In the genomic region with DNA sequence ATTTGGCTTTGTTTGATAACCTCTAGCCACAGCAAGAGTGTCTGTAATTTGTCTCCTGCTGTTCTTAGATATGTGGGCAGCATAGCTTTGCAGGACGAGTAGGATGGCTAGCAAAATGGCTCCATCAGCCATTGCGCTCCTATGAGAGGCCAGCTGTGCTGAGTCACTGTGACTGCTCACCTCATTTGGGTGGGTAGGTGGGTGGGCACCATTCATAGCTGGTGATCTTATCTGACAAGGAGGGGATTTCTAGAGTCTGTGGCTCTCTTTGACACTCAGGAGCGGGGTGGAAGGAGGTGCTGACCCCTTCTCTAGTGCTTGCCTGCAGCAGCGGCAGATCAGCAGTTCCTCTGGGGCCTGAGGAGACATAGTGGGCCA, we compare ENCODE assay signal across 8 mouse cellular contexts. TPM values are rescaled to one million over a fixed set of nuclear protein-coding genes. Genes with fewer than 3 reads are reported as not detected.
DNase-seq lines count a peak whose midpoint lies in the region; ATAC-seq and TF ChIP-seq lines count a peak whose summit lies in the region.

No protein-coding gene starts in this region.

- H3K36me3 ChIP-seq in kidney, embryonic 16.5 days (ENCODE audit: insufficient read depth, low read length) = peaks cover 18% of the 10 kb centered on the region; the same call in 1 of the 2 replicates
- H3K36me3 ChIP-seq in ES-E14 (ENCODE audit: control insufficient read depth, insufficient read depth, low read length, poor library complexity, severe bottlenecking) = peaks cover 8% of the 10 kb centered on the region; the same call in 1 of the 2 replicates
- H3K36me3 ChIP-seq in embryonic facial prominence, embryonic 14.5 days (ENCODE audit: control insufficient read depth, insufficient read depth, low read length) = peaks cover 39% of the 10 kb centered on the region
- peaks cover 9% of the 10 kb centered on the region; the same call in 1 of the 2 replicates for H3K36me3 ChIP-seq in intestine, embryonic 16.5 days (ENCODE audit: control insufficient read depth, insufficient read depth, low read length)
- peaks cover 40% of the 10 kb centered on the region for H3K36me3 ChIP-seq in neural tube, embryonic 13.5 days

- ATAC-seq in kidney, embryonic 16.5 days (ENCODE audit: low FRiP score, low TSS enrichment) = no peak
- no peak for ATAC-seq in embryonic facial prominence, embryonic 14.5 days (ENCODE audit: low read depth)
- peak; percentile 26; the same call in 1 of the 2 replicates for ATAC-seq in intestine, embryonic 16.5 days
- peak; percentile 28 for ATAC-seq in neural tube, embryonic 13.5 days (ENCODE audit: low read depth)

- peak overlapping the region; percentile 81 for H3K4me2 ChIP-seq in kidney, embryonic 16.5 days (replicated peaks; ENCODE audit: low read depth, low read length)
- peak overlapping the region; percentile 77 for H3K4me2 ChIP-seq in embryonic facial prominence, embryonic 14.5 days (ENCODE audit: low read depth, low read length)
- peak overlapping the region; percentile 87 for H3K4me2 ChIP-seq in intestine, embryonic 16.5 days (ENCODE audit: low read depth, low read length)
- peak overlapping the region; percentile 93 for H3K4me2 ChIP-seq in neural tube, embryonic 13.5 days

- in situ Hi-C loops in ES-E14 (cut with MboI; ENCODE audit: low sequenced_read_pairs in 2 of 2, unreplicated experiment in 2 of 2) = no loop called here

- H3K4me3 ChIP-seq in kidney, embryonic 16.5 days (ENCODE audit: low read length) = peak overlapping the region; percentile 74
- H3K4me3 ChIP-seq in ES-E14 (ENCODE audit: insufficient read depth in 1 of 2, low read depth in 1 of 2, low read length in 2 of 2, poor library complexity in 1 of 2, severe bottlenecking in 1 of 2) = peak overlapping the region; percentile 74 to 81
- peak overlapping the region; percentile 79 for H3K4me3 ChIP-seq in embryonic facial prominence, embryonic 14.5 days (ENCODE audit: low read depth, low read length)
- peak overlapping the region; percentile 91 for H3K4me3 ChIP-seq in intestine, embryonic 16.5 days (ENCODE audit: low read length)
- peak overlapping the region; percentile 85 for H3K4me3 ChIP-seq in neural tube, embryonic 13.5 days

- no peak overlapping the region; the same call in 1 of the 2 replicates for H3K27ac ChIP-seq in kidney, embryonic 16.5 days (ENCODE audit: low read length)
- H3K27ac ChIP-seq in ES-E14 (ENCODE audit: insufficient read depth, low read depth, low read length, poor library complexity, severe bottlenecking) = no peak overlapping the region
- H3K27ac ChIP-seq in embryonic facial prominence, embryonic 14.5 days (replicated peaks; ENCODE audit: low read depth, low read length) = no peak overlapping the region; the same call in 1 of the 2 replicates
- no peak overlapping the region for H3K27ac ChIP-seq in intestine, embryonic 16.5 days (ENCODE audit: low read length)
- H3K27ac ChIP-seq in neural tube, embryonic 13.5 days (replicated peaks) = peak overlapping the region; percentile 83

- H3K27me3 ChIP-seq in kidney, embryonic 16.5 days (ENCODE audit: insufficient read depth, low read length) = no peaks in the 10 kb centered on the region
- no peaks in the 10 kb centered on the region for H3K27me3 ChIP-seq in embryonic facial prominence, embryonic 14.5 days (replicated peaks; ENCODE audit: control insufficient read depth, insufficient read depth, low read length)
- no peaks in the 10 kb centered on the region for H3K27me3 ChIP-seq in intestine, embryonic 16.5 days (replicated peaks; ENCODE audit: control insufficient read depth, insufficient read depth, low read length)
- 0 out of 2 replicates have a peak, but pooled peaks cover 2% of the 10 kb centered on the region for H3K27me3 ChIP-seq in neural tube, embryonic 13.5 days

- DNase-seq in kidney, adult 18-20 months = no peak
- no peak for DNase-seq in ES-E14 (ENCODE audit: low read depth, low spot score)
- no peak for DNase-seq in embryonic facial prominence, embryonic 14.5 days (ENCODE audit: low spot score)
- no peak for DNase-seq in natural killer cell, adult 2 months (ENCODE audit: low spot score in 2 of 2)
- no peak for DNase-seq in B cell, adult 2 months

- no peaks in the 10 kb centered on the region for H3K9me3 ChIP-seq in kidney, embryonic 16.5 days (ENCODE audit: low read length)
- H3K9me3 ChIP-seq in ES-E14 (ENCODE audit: control insufficient read depth, insufficient read depth, low read depth, low read length) = no peaks in the 10 kb centered on the region
- H3K9me3 ChIP-seq in embryonic facial prominence, embryonic 14.5 days (ENCODE audit: control insufficient read depth, low read length) = no peaks in the 10 kb centered on the region
- H3K9me3 ChIP-seq in intestine, embryonic 16.5 days (ENCODE audit: control insufficient read depth, low read length) = no peaks in the 10 kb centered on the region
- H3K9me3 ChIP-seq in neural tube, embryonic 13.5 days = no peaks in the 10 kb centered on the region

- peaks cover 22% of the 10 kb centered on the region for H3K4me1 ChIP-seq in kidney, embryonic 16.5 days (ENCODE audit: insufficient read depth, low read length)
- peaks cover 2 to 6% of the 10 kb centered on the region in 2 experiments; a peak in 2 of 4 replicates for H3K4me1 ChIP-seq in ES-E14 (ENCODE audit: control insufficient read depth in 2 of 2, insufficient read depth in 2 of 2, low read length in 2 of 2, poor library complexity in 1 of 2)
- peaks cover 7% of the 10 kb centered on the region; the same call in 1 of the 2 replicates for H3K4me1 ChIP-seq in embryonic facial prominence, embryonic 14.5 days (ENCODE audit: control insufficient read depth, insufficient read depth, low read length)
- peaks cover 23% of the 10 kb centered on the region for H3K4me1 ChIP-seq in intestine, embryonic 16.5 days (ENCODE audit: control insufficient read depth, insufficient read depth, low read length)
- H3K4me1 ChIP-seq in neural tube, embryonic 13.5 days (replicated peaks) = peaks cover 43% of the 10 kb centered on the region

- H3K9ac ChIP-seq in kidney, embryonic 16.5 days (replicated peaks; ENCODE audit: low read length) = peak overlapping the region; percentile 72
- peak overlapping the region; percentile 71 for H3K9ac ChIP-seq in ES-E14 (ENCODE audit: insufficient read depth, low read depth, low read length, poor library complexity, severe bottlenecking)
- peak overlapping the region; percentile 80 for H3K9ac ChIP-seq in embryonic facial prominence, embryonic 14.5 days (ENCODE audit: low read depth, low read length)
- peak overlapping the region; percentile 81 for H3K9ac ChIP-seq in intestine, embryonic 16.5 days (ENCODE audit: low read depth, low read length)
- peak overlapping the region; percentile 92 for H3K9ac ChIP-seq in neural tube, embryonic 13.5 days

- 14% methylated on average over 4 of the region's 4 CpGs for WGBS in kidney, embryonic 16.5 days
- 26% methylated on average over 4 of the region's 4 CpGs for WGBS in embryonic facial prominence, embryonic 14.5 days
- 30% methylated on average over 4 of the region's 4 CpGs for WGBS in intestine, embryonic 16.5 days
- WGBS in neural tube, embryonic 13.5 days = 35% methylated on average over 4 of the region's 4 CpGs

TF ChIP-seq in ES-E14, 5 proteins besides CTCF, POLR2A, EP300 and RAD21:
- TF ChIP-seq ZC3H11A (IDR thresholded peaks at IDR 0.05; ENCODE audit: borderline replicate concordance, low read depth, low read length) (no peak), ZNF384 (IDR thresholded peaks at IDR 0.05; ENCODE audit: low read depth, low read length) (no peak), MAFK (IDR thresholded peaks at IDR 0.05; ENCODE audit: insufficient read depth, low read depth, low read length) (0 out of 2 replicates have a peak, but pooled peaks have one; percentile 47), CHD2 (IDR thresholded peaks at IDR 0.05; ENCODE audit: low read depth, low read length) (no peak), HCFC1 (IDR thresholded peaks at IDR 0.05; ENCODE audit: borderline replicate concordance, insufficient read depth, low read length) (no peak)

RNA-seq across cellular contexts. Expression of a gene that starts 0.6 kb away (rescaled TPM):
- polyA plus RNA-seq in kidney, embryonic 16.5 days (2015; fragmentation: Nextera tagmentation; extraction: Ambion mirVana) = 27.1 and 28.3 TPM in 2 replicates
- total RNA-seq in ES-E14 (2012; rRNA removed) = 23.0 and 23.7 TPM in 2 replicates
- 21.2 and 23.4 TPM in 2 replicates for polyA plus RNA-seq in embryonic facial prominence, embryonic 14.5 days (2014; fragmentation: Nextera tagmentation; extraction: Ambion mirVana)
- polyA plus RNA-seq in intestine, embryonic 16.5 days (2015; fragmentation: Nextera tagmentation; extraction: Ambion mirVana) = 16.3 and 18.0 TPM in 2 replicates
- 19.1 and 19.9 TPM in 2 replicates for polyA plus RNA-seq in neural tube, embryonic 13.5 days (2015; fragmentation: Nextera tagmentation; extraction: Ambion mirVana)

RNA-seq across cellular contexts. Expression of a gene that starts 9.9 kb away (rescaled TPM):
- polyA plus RNA-seq in kidney, embryonic 16.5 days (2015; fragmentation: Nextera tagmentation; extraction: Ambion mirVana) = 118 TPM in 2 replicates
- 139 and 171 TPM in 2 replicates for total RNA-seq in ES-E14 (2012; rRNA removed)
- 83.7 and 96.3 TPM in 2 replicates for polyA plus RNA-seq in embryonic facial prominence, embryonic 14.5 days (2014; fragmentation: Nextera tagmentation; extraction: Ambion mirVana)
- 75.0 and 82.7 TPM in 2 replicates for polyA plus RNA-seq in intestine, embryonic 16.5 days (2015; fragmentation: Nextera tagmentation; extraction: Ambion mirVana)
- polyA plus RNA-seq in neural tube, embryonic 13.5 days (2015; fragmentation: Nextera tagmentation; extraction: Ambion mirVana) = 91.2 and 99.1 TPM in 2 replicates

RNA-seq across cellular contexts. Expression of a gene that starts 30.6 kb away (rescaled TPM):
- polyA plus RNA-seq in kidney, embryonic 16.5 days (2015; fragmentation: Nextera tagmentation; extraction: Ambion mirVana) = 0.16 and 0.41 TPM in 2 replicates
- total RNA-seq in ES-E14 (2012; rRNA removed) = 0.13 and 0.21 TPM in 2 replicates
- polyA plus RNA-seq in embryonic facial prominence, embryonic 14.5 days (2014; fragmentation: Nextera tagmentation; extraction: Ambion mirVana) = not detected in 2 replicates
- not detected in 2 replicates for polyA plus RNA-seq in intestine, embryonic 16.5 days (2015; fragmentation: Nextera tagmentation; extraction: Ambion mirVana)
- polyA plus RNA-seq in neural tube, embryonic 13.5 days (2015; fragmentation: Nextera tagmentation; extraction: Ambion mirVana) = 0.08 and 0.17 TPM in 2 replicates

RNA-seq across cellular contexts. Expression of a gene that starts 37.0 kb away (rescaled TPM):
- polyA plus RNA-seq in kidney, embryonic 16.5 days (2015; fragmentation: Nextera tagmentation; extraction: Ambion mirVana) = 24.5 and 25.0 TPM in 2 replicates
- 4.9 and 8.5 TPM in 2 replicates for total RNA-seq in ES-E14 (2012; rRNA removed)
- 48.9 and 54.7 TPM in 2 replicates for polyA plus RNA-seq in embryonic facial prominence, embryonic 14.5 days (2014; fragmentation: Nextera tagmentation; extraction: Ambion mirVana)
- 9.5 and 10.0 TPM in 2 replicates for polyA plus RNA-seq in intestine, embryonic 16.5 days (2015; fragmentation: Nextera tagmentation; extraction: Ambion mirVana)
- polyA plus RNA-seq in neural tube, embryonic 13.5 days (2015; fragmentation: Nextera tagmentation; extraction: Ambion mirVana) = 91.1 and 99.2 TPM in 2 replicates

RNA-seq across cellular contexts. Expression of a gene that starts 46.4 kb away (rescaled TPM):
- 0.42 and 0.71 TPM in 2 replicates for polyA plus RNA-seq in kidney, embryonic 16.5 days (2015; fragmentation: Nextera tagmentation; extraction: Ambion mirVana)
- total RNA-seq in ES-E14 (2012; rRNA removed) = 0.18 and 0.53 TPM in 2 replicates
- polyA plus RNA-seq in embryonic facial prominence, embryonic 14.5 days (2014; fragmentation: Nextera tagmentation; extraction: Ambion mirVana) = 1.2 and 1.8 TPM in 2 replicates
- polyA plus RNA-seq in intestine, embryonic 16.5 days (2015; fragmentation: Nextera tagmentation; extraction: Ambion mirVana) = 0.16 and 0.29 TPM in 2 replicates
- 0.15 and 0.25 TPM in 2 replicates for polyA plus RNA-seq in neural tube, embryonic 13.5 days (2015; fragmentation: Nextera tagmentation; extraction: Ambion mirVana)

Comparison
In these comparisons a context has a peak if more than half of its experiments do, and no peak if none do; other contexts are left out.
1. ATAC-seq: peak in intestine, embryonic 16.5 days (single experiment) and neural tube, embryonic 13.5 days (single experiment); none in kidney, embryonic 16.5 days (single experiment) and embryonic facial prominence, embryonic 14.5 days (single experiment).
2. Peak in every context shown above with its lines, with median percentiles within 50 percentile points of each other: H3K4me2 ChIP-seq, H3K4me3 ChIP-seq and H3K9ac ChIP-seq.